Mouse (Mus musculus) liver, postnatal 0 days (tissue): ENCODE measurements around the gene Hist1h4m.
A peak's percentile ranks its signal among the peaks of the same experiment; 100 is the strongest.
"Not testable (repeated sequence)": the region's sequence is repeated elsewhere in the genome, so short reads cannot be mapped to it uniquely, and the experiment has no call there.

Experiments used
- CTCF ChIP-seq: sonication (generic); IDR thresholded peaks from 2 replicates; pipeline ENCODE4 v1.5.1; 2016; ENCODE audit warnings: antibody characterized with exemption, low read depth
- EP300 ChIP-seq: IDR thresholded peaks from 2 replicates; pipeline ENCODE4 v1.6.1; 2016; ENCODE audit warnings: antibody characterized with exemption, low read depth, mild to moderate bottlenecking

DNA sequence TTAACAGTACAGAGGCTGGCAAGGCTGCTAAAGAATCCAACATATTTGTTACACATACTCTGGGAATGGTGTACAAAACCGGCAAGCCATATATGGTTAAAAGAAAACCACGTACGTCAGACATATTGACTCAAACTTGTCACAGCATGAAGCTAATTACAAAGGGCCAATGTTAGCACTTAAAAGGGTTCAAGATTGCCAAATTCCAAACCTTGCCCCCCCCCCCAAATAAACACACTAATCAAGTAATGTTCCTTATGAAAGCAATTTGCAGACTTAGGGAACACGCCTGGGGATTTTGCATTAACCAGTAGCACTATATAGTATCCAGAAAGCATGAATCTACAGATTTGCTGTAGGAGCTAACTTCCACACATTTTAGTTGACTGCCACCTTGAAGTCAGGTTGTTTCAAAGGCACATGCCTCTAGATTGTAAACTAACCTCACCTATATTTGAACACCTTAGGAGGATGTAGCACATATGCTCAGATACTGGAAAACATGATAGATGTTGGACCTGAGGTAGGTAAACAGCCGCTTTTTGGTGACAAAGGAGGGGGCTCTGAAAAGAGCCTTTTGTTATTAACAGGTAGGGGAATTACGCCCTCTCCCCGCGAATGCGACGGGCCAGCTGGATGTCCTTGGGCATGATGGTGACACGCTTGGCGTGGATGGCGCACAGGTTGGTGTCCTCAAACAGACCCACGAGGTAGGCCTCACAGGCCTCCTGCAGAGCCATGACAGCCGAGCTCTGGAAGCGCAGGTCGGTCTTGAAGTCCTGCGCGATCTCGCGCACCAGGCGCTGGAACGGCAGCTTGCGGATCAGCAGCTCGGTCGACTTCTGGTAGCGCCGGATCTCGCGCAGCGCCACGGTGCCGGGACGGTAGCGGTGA is 28.9 kb upstream of the Hist1h4m start:
- TF ChIP-seq CTCF = not testable (repeated sequence)
- TF ChIP-seq EP300 = 0 out of 2 replicates have a peak, but pooled peaks have one; percentile 25
